Mouse (Mus musculus): ENCODE data around the gene Glrx5. TPM values are rescaled to one million over a fixed set of nuclear protein-coding genes. Genes with fewer than 3 reads are reported as not detected.

Gene Glrx5
- polyA plus RNA-seq, 1 experiment from 2014 or later, result 173 TPM

- 18% methylated on average over 9 of the region's 9 CpGs for WGBS
- no peak overlapping the region for H3K27ac ChIP-seq (ENCODE audit: low read depth, low read length)
- peak overlapping the region; percentile 51 for H3K4me3 ChIP-seq (ENCODE audit: low read depth, low read length)
- H3K4me1 ChIP-seq (ENCODE audit: control insufficient read depth, insufficient read depth, low read length), result peaks cover 10% of the 10 kb centered on the region; the same call in 1 of the 2 replicates
- H3K9me3 ChIP-seq (replicated peaks; ENCODE audit: control insufficient read depth, low read length), result no peaks in the 10 kb centered on the region
- peaks cover 26% of the 10 kb centered on the region for H3K27me3 ChIP-seq (replicated peaks; ENCODE audit: control insufficient read depth, insufficient read depth, low read length)
- peak overlapping the region; percentile 94 for H3K4me2 ChIP-seq (ENCODE audit: low read length)
- H3K36me3 ChIP-seq (ENCODE audit: control insufficient read depth, insufficient read depth, low read length), result no peaks in the 10 kb centered on the region
- peak; percentile 33 for ATAC-seq
- DNase-seq (ENCODE audit: low spot score), result no peak
- peak overlapping the region; percentile 53; the same call in 1 of the 2 replicates for H3K9ac ChIP-seq (ENCODE audit: low read length)
These were observed 22.2 kb upstream of the Glrx5 start for GRCm38 (mm10) chr12:105010213-105010790.

GRCm38 (mm10) chr12:105011589-105011988, 20.9 kb upstream of the Glrx5 start:
- DNase-seq (ENCODE audit: low spot score) (no peak), ATAC-seq (no peak)
- Histone ChIP-seq H3K4me1 (ENCODE audit: control insufficient read depth, insufficient read depth, low read length) (peaks cover 13% of the 10 kb centered on the region; the same call in 1 of the 2 replicates), H3K9ac (ENCODE audit: low read length) (no peak overlapping the region), H3K27ac (ENCODE audit: low read depth, low read length) (no peak overlapping the region), H3K27me3 (replicated peaks; ENCODE audit: control insufficient read depth, insufficient read depth, low read length) (peaks cover 26% of the 10 kb centered on the region), H3K4me2 (ENCODE audit: low read length) (no peak overlapping the region), H3K4me3 (ENCODE audit: low read depth, low read length) (no peak overlapping the region), H3K36me3 (ENCODE audit: control insufficient read depth, insufficient read depth, low read length) (no peaks in the 10 kb centered on the region), H3K9me3 (replicated peaks; ENCODE audit: control insufficient read depth, low read length) (no peaks in the 10 kb centered on the region)
- 85% methylated on average over 1 of the region's 1 CpGs for WGBS

- Histone ChIP-seq H3K27me3 (replicated peaks; ENCODE audit: control insufficient read depth, insufficient read depth, low read length) (peaks cover 26% of the 10 kb centered on the region), H3K9ac (ENCODE audit: low read length) (no peak overlapping the region), H3K36me3 (ENCODE audit: control insufficient read depth, insufficient read depth, low read length) (no peaks in the 10 kb centered on the region), H3K27ac (ENCODE audit: low read depth, low read length) (no peak overlapping the region), H3K4me3 (ENCODE audit: low read depth, low read length) (no peak overlapping the region), H3K9me3 (replicated peaks; ENCODE audit: control insufficient read depth, low read length) (no peaks in the 10 kb centered on the region), H3K4me2 (ENCODE audit: low read length) (no peak overlapping the region), H3K4me1 (ENCODE audit: control insufficient read depth, insufficient read depth, low read length) (peaks cover 13% of the 10 kb centered on the region; the same call in 1 of the 2 replicates)
- DNase-seq (ENCODE audit: low spot score) (no peak), ATAC-seq (no peak)
- 94% methylated on average over 4 of the region's 4 CpGs for whole genome bisulfite sequencing
These were observed 20.2 kb upstream of the Glrx5 start for GRCm38 (mm10) chr12:105012314-105012713.

- H3K4me3 ChIP-seq (ENCODE audit: low read depth, low read length), result no peak overlapping the region
- no peaks in the 10 kb centered on the region for H3K36me3 ChIP-seq (ENCODE audit: control insufficient read depth, insufficient read depth, low read length)
- ATAC-seq, result no peak
- WGBS, result 56% methylated on average over 17 of the region's 17 CpGs
- peaks cover 13% of the 10 kb centered on the region; the same call in 1 of the 2 replicates for H3K4me1 ChIP-seq (ENCODE audit: control insufficient read depth, insufficient read depth, low read length)
- no peak overlapping the region for H3K4me2 ChIP-seq (ENCODE audit: low read length)
- no peaks in the 10 kb centered on the region for H3K9me3 ChIP-seq (replicated peaks; ENCODE audit: control insufficient read depth, low read length)
- DNase-seq (ENCODE audit: low spot score), result no peak
- no peak overlapping the region for H3K27ac ChIP-seq (ENCODE audit: low read depth, low read length)
- no peak overlapping the region for H3K9ac ChIP-seq (ENCODE audit: low read length)
- H3K27me3 ChIP-seq (replicated peaks; ENCODE audit: control insufficient read depth, insufficient read depth, low read length), result peaks cover 21% of the 10 kb centered on the region
These were observed 19.4 kb upstream of the Glrx5 start for GRCm38 (mm10) chr12:105013065-105013464.

- 0 out of 2 replicates have a peak overlapping the region, but pooled peaks have one; percentile 39 for H3K27ac ChIP-seq (ENCODE audit: low read depth, low read length)
- H3K9me3 ChIP-seq (replicated peaks; ENCODE audit: control insufficient read depth, low read length), result no peaks in the 10 kb centered on the region
- H3K4me2 ChIP-seq (ENCODE audit: low read length), result no peak overlapping the region
- no peak overlapping the region for H3K9ac ChIP-seq (ENCODE audit: low read length)
- no peaks in the 10 kb centered on the region for H3K36me3 ChIP-seq (ENCODE audit: control insufficient read depth, insufficient read depth, low read length)
- H3K4me1 ChIP-seq (ENCODE audit: control insufficient read depth, insufficient read depth, low read length), result 0 out of 2 replicates have a peak, but pooled peaks cover 3% of the 10 kb centered on the region
- H3K27me3 ChIP-seq (replicated peaks; ENCODE audit: control insufficient read depth, insufficient read depth, low read length), result 0 out of 2 replicates have a peak, but pooled peaks cover under 1% of the 10 kb centered on the region
- no peak overlapping the region for H3K4me3 ChIP-seq (ENCODE audit: low read depth, low read length)
- DNase-seq (ENCODE audit: low spot score), result no peak
- 67% methylated on average over 4 of the region's 4 CpGs for WGBS
- ATAC-seq, result no peak
These were observed 16.3 kb upstream of the Glrx5 start for GRCm38 (mm10) chr12:105016199-105016598.

- H3K36me3 ChIP-seq (ENCODE audit: control insufficient read depth, insufficient read depth, low read length), result no peaks in the 10 kb centered on the region
- no peak overlapping the region for H3K9ac ChIP-seq (ENCODE audit: low read length)
- 52% methylated on average over 10 of the region's 10 CpGs for WGBS
- H3K27me3 ChIP-seq (replicated peaks; ENCODE audit: control insufficient read depth, insufficient read depth, low read length), result no peaks in the 10 kb centered on the region
- ATAC-seq, result no peak
- 0 out of 2 replicates have a peak, but pooled peaks cover 3% of the 10 kb centered on the region for H3K4me1 ChIP-seq (ENCODE audit: control insufficient read depth, insufficient read depth, low read length)
- no peak overlapping the region for H3K4me3 ChIP-seq (ENCODE audit: low read depth, low read length)
- H3K4me2 ChIP-seq (ENCODE audit: low read length), result no peak overlapping the region
- peak overlapping the region; percentile 39; the same call in 1 of the 2 replicates for H3K27ac ChIP-seq (ENCODE audit: low read depth, low read length)
- no peaks in the 10 kb centered on the region for H3K9me3 ChIP-seq (replicated peaks; ENCODE audit: control insufficient read depth, low read length)
- DNase-seq (ENCODE audit: low spot score), result peak; percentile 52
These were observed 15.8 kb upstream of the Glrx5 start for GRCm38 (mm10) chr12:105016639-105017038.

GRCm38 (mm10) chr12:105019359-105020219, 12.9 kb upstream of the Glrx5 start:
- Histone ChIP-seq H3K9me3 (replicated peaks; ENCODE audit: control insufficient read depth, low read length) (0 out of 2 replicates have a peak, but pooled peaks cover 3% of the 10 kb centered on the region), H3K27ac (ENCODE audit: low read depth, low read length) (no peak overlapping the region), H3K4me1 (ENCODE audit: control insufficient read depth, insufficient read depth, low read length) (0 out of 2 replicates have a peak, but pooled peaks cover 3% of the 10 kb centered on the region), H3K36me3 (ENCODE audit: control insufficient read depth, insufficient read depth, low read length) (no peaks in the 10 kb centered on the region), H3K27me3 (replicated peaks; ENCODE audit: control insufficient read depth, insufficient read depth, low read length) (no peaks in the 10 kb centered on the region), H3K4me2 (ENCODE audit: low read length) (no peak overlapping the region), H3K4me3 (ENCODE audit: low read depth, low read length) (no peak overlapping the region), H3K9ac (ENCODE audit: low read length) (0 out of 2 replicates have a peak overlapping the region, but pooled peaks have one; percentile 7)
- ATAC-seq, result peak; percentile 40; the same call in 1 of the 2 replicates
- peak; percentile 35 for DNase-seq (ENCODE audit: low spot score)
- 57% methylated on average over 19 of the region's 19 CpGs for WGBS

- H3K27me3 ChIP-seq (replicated peaks; ENCODE audit: control insufficient read depth, insufficient read depth, low read length), result no peaks in the 10 kb centered on the region
- no peak overlapping the region for H3K4me2 ChIP-seq (ENCODE audit: low read length)
- no peak overlapping the region for H3K27ac ChIP-seq (ENCODE audit: low read depth, low read length)
- ATAC-seq (no peak), DNase-seq (ENCODE audit: low spot score) (no peak)
- H3K9ac ChIP-seq (ENCODE audit: low read length), result no peak overlapping the region
- 0 out of 2 replicates have a peak, but pooled peaks cover 3% of the 10 kb centered on the region for H3K9me3 ChIP-seq (replicated peaks; ENCODE audit: control insufficient read depth, low read length)
- no peaks in the 10 kb centered on the region for H3K36me3 ChIP-seq (ENCODE audit: control insufficient read depth, insufficient read depth, low read length)
- no peak overlapping the region for H3K4me3 ChIP-seq (ENCODE audit: low read depth, low read length)
- H3K4me1 ChIP-seq (ENCODE audit: control insufficient read depth, insufficient read depth, low read length), result no peaks in the 10 kb centered on the region
- WGBS, result 90% methylated on average over 8 of the region's 8 CpGs
These were observed 10.9 kb upstream of the Glrx5 start for GRCm38 (mm10) chr12:105021441-105022069.
